Mouse (Mus musculus) embryonic facial prominence, embryonic 10.5 days (tissue): ENCODE data around the gene Raly. TPM values are rescaled to one million over a fixed set of nuclear protein-coding genes. Genes with fewer than 3 reads are reported as not detected.
"Not testable (repeated sequence)": the region's sequence is repeated elsewhere in the genome, so short reads cannot be mapped to it uniquely, and the experiment has no call there.

Experiments
- DNase-seq: peaks from one replicate; pipeline ENCODE4 v3.0.0-alpha.2; 2017; ENCODE audit warnings: low spot score
- H3K27ac ChIP-seq: fragments of 300-500 bp; sonication (generic); replicated peaks from 2 replicates; pipeline ENCODE4 v1.5.1; 2016; ENCODE audit warnings: mild to moderate bottlenecking
- H3K27me3 ChIP-seq: fragments of 300-500 bp; sonication (generic); replicated peaks from 2 replicates; pipeline ENCODE4 v1.6.1; 2016; ENCODE audit warnings: low read depth, mild to moderate bottlenecking; ENCODE audit not compliant: poor library complexity, severe bottlenecking
- H3K36me3 ChIP-seq: fragments of 300-500 bp; sonication (generic); replicated peaks from 2 replicates; pipeline ENCODE4 v1.6.1; 2016; ENCODE audit warnings: mild to moderate bottlenecking, moderate library complexity
- H3K4me1 ChIP-seq: fragments of 300-500 bp; sonication (generic); 2 replicates; pipeline ENCODE4 v1.6.1; 2016
- H3K4me3 ChIP-seq: fragments of 300-500 bp; sonication (generic); 2 replicates; pipeline ENCODE4 v1.5.1; 2016; ENCODE audit warnings: mild to moderate bottlenecking, moderate library complexity
- H3K9me3 ChIP-seq: fragments of 300-500 bp; sonication (generic); 2 replicates; pipeline ENCODE4 v1.6.1; 2016; ENCODE audit warnings: mild to moderate bottlenecking
- WGBS: fragments of 180-500 bp; shearing (Covaris S2); methylation state at CpG from one replicate; pipeline ENCODE4 v1.1.7; 2016; 5-methylcytosine and 5-hydroxymethylcytosine counted together
- polyA plus RNA-seq: library from polyadenylated mRNA; unstranded; fragments of >200 nt; fragmentation: Nextera tagmentation; extraction: Ambion mirVana; gene quantifications from 2 replicates; pipeline ENCODE4 v1.2.1, GENCODE M21; 2016

Gene Raly
- polyA plus RNA-seq, 1 experiment from 2014 or later: 52.8 TPM

- no peak for DNase-seq
- H3K4me1 ChIP-seq: peaks cover 18% of the 10 kb centered on the region
- peak overlapping the region; percentile 95; the same call in 1 of the 2 replicates for H3K27ac ChIP-seq
These were observed 100.7 kb downstream of the Raly start for GRCm38 (mm10) chr2:154891585-154891984.

GRCm38 (mm10) chr2:154892201-154893044 lies 101.5 kb downstream of the Raly start, which contains the start of gene Eif2s2:
Gene Eif2s2 (minus strand): TSS chr2:154892935.
- H3K4me3 ChIP-seq: peak within 1 kb of the TSS; percentile 97
- 0 out of 2 replicates have a peak, but pooled peaks cover 5% of the 10 kb centered on the region for H3K27me3 ChIP-seq
- peaks cover 18% of the 10 kb centered on the region for H3K4me1 ChIP-seq
- peak; percentile 97 for DNase-seq
- peaks cover 20% of the 10 kb centered on the region for H3K36me3 ChIP-seq
- H3K27ac ChIP-seq: peak within 1 kb of the TSS; percentile 95
- under 1% methylated on average over 75 of the region's 75 CpGs for WGBS
- H3K9me3 ChIP-seq: no peaks in the 10 kb centered on the region

More at GRCm38 (mm10) chr2:154891585-154891984, 100.7 kb downstream of the Raly start:
- H3K27me3 ChIP-seq: 0 out of 2 replicates have a peak, but pooled peaks cover 5% of the 10 kb centered on the region
- no peaks in the 10 kb centered on the region for H3K9me3 ChIP-seq
- 18% methylated on average over 2 of the region's 2 CpGs for WGBS
- peak overlapping the region; percentile 97 for H3K4me3 ChIP-seq
- H3K36me3 ChIP-seq: peaks cover 28% of the 10 kb centered on the region

- peak overlapping the region; percentile 97 for H3K4me3 ChIP-seq
- 0 out of 2 replicates have a peak, but pooled peaks cover 5% of the 10 kb centered on the region for H3K27me3 ChIP-seq
- peaks cover 14% of the 10 kb centered on the region for H3K36me3 ChIP-seq
- no peaks in the 10 kb centered on the region for H3K9me3 ChIP-seq
- no peak for DNase-seq
- WGBS: 10% methylated on average over 12 of the region's 12 CpGs
- peaks cover 18% of the 10 kb centered on the region for H3K4me1 ChIP-seq
- peak overlapping the region; percentile 95 for H3K27ac ChIP-seq
These were observed 102.1 kb downstream of the Raly start for GRCm38 (mm10) chr2:154893045-154893385.

- H3K36me3 ChIP-seq: peaks cover 9% of the 10 kb centered on the region
- H3K27me3 ChIP-seq: 0 out of 2 replicates have a peak, but pooled peaks cover 5% of the 10 kb centered on the region
- H3K27ac ChIP-seq: no peak overlapping the region
- H3K4me1 ChIP-seq: peaks cover 18% of the 10 kb centered on the region
- H3K9me3 ChIP-seq: no peaks in the 10 kb centered on the region
- DNase-seq: no peak
- WGBS: 66% methylated on average over 4 of the region's 4 CpGs
- peak overlapping the region; percentile 97; the same call in 1 of the 2 replicates for H3K4me3 ChIP-seq
These were observed 102.7 kb downstream of the Raly start for GRCm38 (mm10) chr2:154893548-154893947.

GRCm38 (mm10) chr2:154899004-154899403 lies 108.1 kb downstream of the Raly start:
- 92% methylated on average over 8 of the region's 8 CpGs for WGBS
- not testable (repeated sequence) for DNase-seq, H3K4me1 ChIP-seq, H3K27me3 ChIP-seq, H3K27ac ChIP-seq, H3K4me3 ChIP-seq, H3K9me3 ChIP-seq, H3K36me3 ChIP-seq

- not testable (repeated sequence) for H3K36me3 ChIP-seq, H3K4me3 ChIP-seq, H3K4me1 ChIP-seq, DNase-seq, H3K27me3 ChIP-seq, H3K27ac ChIP-seq, H3K9me3 ChIP-seq
- WGBS: 85% methylated on average over 4 of the region's 4 CpGs
These were observed 108.5 kb downstream of the Raly start for GRCm38 (mm10) chr2:154899412-154899811.

- Histone ChIP-seq H3K27me3 (no peaks in the 10 kb centered on the region), H3K27ac (no peak overlapping the region), H3K36me3 (no peaks in the 10 kb centered on the region), H3K4me1 (peaks cover 4% of the 10 kb centered on the region; the same call in 1 of the 2 replicates), H3K9me3 (no peaks in the 10 kb centered on the region), H3K4me3 (no peak overlapping the region)
- DNase-seq: no peak
- 94% methylated on average over 3 of the region's 3 CpGs for WGBS
These were observed 111.2 kb downstream of the Raly start for GRCm38 (mm10) chr2:154902111-154902510.

GRCm38 (mm10) chr2:154905796-154906195 lies 114.9 kb downstream of the Raly start:
- Histone ChIP-seq H3K4me3 (no peak overlapping the region), H3K27ac (no peak overlapping the region), H3K36me3 (no peaks in the 10 kb centered on the region), H3K27me3 (no peaks in the 10 kb centered on the region), H3K4me1 (peaks cover 4% of the 10 kb centered on the region; the same call in 1 of the 2 replicates), H3K9me3 (no peaks in the 10 kb centered on the region)
- DNase-seq: no peak
- WGBS: 53% methylated on average over 2 of the region's 2 CpGs

- H3K27ac ChIP-seq, H3K9me3 ChIP-seq, DNase-seq, H3K27me3 ChIP-seq, H3K4me3 ChIP-seq, H3K4me1 ChIP-seq, H3K36me3 ChIP-seq: not testable (repeated sequence)
- WGBS: 49% methylated on average over 2 of the region's 2 CpGs
These were observed 117.3 kb downstream of the Raly start for GRCm38 (mm10) chr2:154908223-154908622.

- no peaks in the 10 kb centered on the region for H3K9me3 ChIP-seq
- no peaks in the 10 kb centered on the region for H3K27me3 ChIP-seq
- H3K27ac ChIP-seq: no peak overlapping the region
- DNase-seq: no peak
- peaks cover 4% of the 10 kb centered on the region; the same call in 1 of the 2 replicates for H3K4me1 ChIP-seq
- H3K36me3 ChIP-seq: no peaks in the 10 kb centered on the region
- WGBS: 78% methylated on average over 6 of the region's 6 CpGs
- H3K4me3 ChIP-seq: no peak overlapping the region
These were observed 118.9 kb downstream of the Raly start for GRCm38 (mm10) chr2:154909789-154910188.

GRCm38 (mm10) chr2:154915922-154916541 lies 125.1 kb downstream of the Raly start:
- no peak overlapping the region for H3K27ac ChIP-seq
- WGBS: 67% methylated on average over 12 of the region's 12 CpGs
- H3K9me3 ChIP-seq: no peaks in the 10 kb centered on the region
- H3K4me3 ChIP-seq: no peak overlapping the region
- DNase-seq: no peak
- peaks cover 8% of the 10 kb centered on the region; the same call in 1 of the 2 replicates for H3K4me1 ChIP-seq
- no peaks in the 10 kb centered on the region for H3K36me3 ChIP-seq
- no peaks in the 10 kb centered on the region for H3K27me3 ChIP-seq

- no peaks in the 10 kb centered on the region for H3K9me3 ChIP-seq
- 10% methylated on average over 2 of the region's 2 CpGs for WGBS
- peaks cover 8% of the 10 kb centered on the region; the same call in 1 of the 2 replicates for H3K4me1 ChIP-seq
- H3K36me3 ChIP-seq: no peaks in the 10 kb centered on the region
- peak; percentile 45 for DNase-seq
- no peak overlapping the region for H3K4me3 ChIP-seq
- H3K27ac ChIP-seq: no peak overlapping the region
- H3K27me3 ChIP-seq: no peaks in the 10 kb centered on the region
These were observed 125.7 kb downstream of the Raly start for GRCm38 (mm10) chr2:154916547-154916946.
